Mouse (Mus musculus) monocyte, adult 2 months (primary cell): ENCODE data around the gene Vav1.

Experiments used
- DNase-seq, 2 experiments: peaks; one replicate each; pipeline ENCODE4 v3.0.0; 2022; ENCODE audit warnings: low spot score in 2 of 2, low read depth in 1 of 2

The Vav1 gene

DNA sequence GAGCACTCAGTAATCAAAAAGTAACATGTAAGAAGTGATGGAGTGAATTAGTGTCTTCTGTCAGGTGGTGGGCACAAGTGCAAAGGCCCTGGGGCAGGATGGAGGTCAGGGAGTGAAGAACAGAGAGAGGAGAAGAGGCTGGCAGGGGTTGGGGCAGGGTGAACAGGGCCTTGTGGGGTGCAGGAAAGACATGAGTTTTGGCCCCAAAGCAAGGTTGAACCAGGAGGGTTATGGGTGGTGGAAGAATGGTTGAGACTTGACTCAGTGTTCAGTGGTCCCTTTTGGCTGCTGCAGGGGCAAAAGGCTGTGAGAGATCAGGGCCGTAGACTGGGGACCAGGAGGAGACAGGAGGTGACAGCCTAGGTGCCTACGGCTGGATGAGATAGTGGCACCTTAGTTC lies 363 bp upstream of the Vav1 start:
- no peak for DNase-seq

DNA sequence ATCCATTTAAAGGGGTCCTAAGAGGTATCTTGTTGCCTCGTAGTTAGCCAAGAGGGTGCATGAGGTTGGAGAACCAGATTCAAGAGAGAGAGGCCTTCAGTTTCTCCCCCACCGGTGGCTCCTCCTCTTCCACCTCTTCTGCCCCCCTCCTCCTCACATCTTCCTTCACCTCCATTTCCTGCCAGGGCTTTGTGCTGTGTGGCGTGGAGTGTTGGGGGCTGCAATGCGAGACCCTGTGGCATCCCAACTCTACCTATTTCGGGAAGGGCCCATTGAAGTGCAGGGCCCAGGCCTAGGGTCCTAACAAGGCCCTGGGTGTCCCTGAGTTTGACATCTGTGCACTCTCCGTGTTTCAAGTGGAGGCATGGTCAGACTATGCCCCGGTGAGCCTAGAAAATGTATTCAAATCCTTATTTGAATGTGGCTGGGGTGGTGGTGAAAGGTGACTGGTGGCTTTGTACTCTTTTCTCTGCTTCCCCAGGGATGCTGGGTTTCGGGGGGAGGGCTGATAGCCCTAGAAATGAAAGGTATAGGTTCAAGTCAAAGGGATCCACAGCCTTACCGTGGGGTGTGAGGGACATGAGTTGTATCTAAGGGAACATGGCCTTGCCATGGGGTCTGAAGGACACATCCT lies 808 bp downstream of the Vav1 start:
- DNase-seq = no peak

DNA sequence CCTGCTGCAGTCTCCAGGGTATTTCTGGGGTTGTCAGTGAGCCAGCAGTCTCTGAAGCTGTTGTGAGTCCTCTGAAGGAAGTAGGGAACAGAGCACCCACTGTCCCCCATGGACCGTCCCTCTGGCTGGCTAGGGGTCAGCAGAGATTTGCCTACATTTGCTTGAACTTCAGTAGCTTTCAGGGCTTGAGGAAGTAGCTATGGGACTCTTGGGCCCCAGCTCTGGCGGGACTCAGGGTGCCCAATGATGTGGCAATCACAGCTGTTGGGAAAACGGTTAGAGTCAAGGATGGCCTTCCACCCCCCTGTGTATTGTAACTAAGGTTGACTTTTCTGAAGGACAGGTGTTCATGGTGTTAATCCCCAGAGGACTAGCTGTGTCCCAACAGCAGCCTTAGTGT lies 1.5 kb downstream of the Vav1 start:
- peak in 1 of 2 experiments; percentile 34 for DNase-seq

DNA sequence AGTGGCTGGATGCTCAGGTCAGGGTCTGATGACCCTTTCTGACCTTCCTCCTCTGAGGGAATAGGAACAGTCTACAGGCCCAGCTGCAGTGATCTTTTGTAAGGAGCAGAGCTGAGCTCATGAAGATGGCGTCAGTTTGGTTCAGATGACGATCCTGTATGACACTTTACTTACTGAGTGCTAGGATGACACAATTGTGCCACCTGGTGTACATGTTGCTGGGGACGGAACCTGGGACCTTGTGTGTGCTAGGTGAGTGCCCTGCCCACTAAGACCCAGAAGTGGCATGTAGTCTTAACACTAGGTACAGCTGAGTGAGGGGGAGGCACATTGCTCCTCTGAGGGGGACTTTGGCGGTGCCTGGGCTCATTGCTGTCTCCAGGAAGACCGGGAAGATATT lies 5.0 kb downstream of the Vav1 start:
- no peak for DNase-seq

DNA sequence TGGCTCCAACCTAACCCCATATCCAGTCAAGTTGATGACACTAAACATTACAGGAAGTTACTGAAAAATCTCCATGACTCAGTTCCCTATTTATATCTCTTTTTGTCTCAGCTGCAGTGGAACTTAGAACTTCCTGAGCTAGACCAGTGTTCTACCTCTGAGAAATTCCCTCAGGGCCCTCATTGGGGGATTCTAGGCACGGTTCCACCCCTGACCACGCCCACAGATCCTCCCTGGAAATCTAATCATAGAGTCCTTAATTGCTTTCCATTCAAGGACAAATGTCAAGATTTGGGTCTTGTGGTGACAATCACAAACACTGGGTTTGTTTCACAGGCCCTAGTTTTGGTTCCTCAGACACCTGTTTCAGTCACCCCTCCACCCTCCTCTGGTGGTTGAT lies 6.2 kb downstream of the Vav1 start:
- DNase-seq = peak in 1 of 2 experiments; percentile 48

DNA sequence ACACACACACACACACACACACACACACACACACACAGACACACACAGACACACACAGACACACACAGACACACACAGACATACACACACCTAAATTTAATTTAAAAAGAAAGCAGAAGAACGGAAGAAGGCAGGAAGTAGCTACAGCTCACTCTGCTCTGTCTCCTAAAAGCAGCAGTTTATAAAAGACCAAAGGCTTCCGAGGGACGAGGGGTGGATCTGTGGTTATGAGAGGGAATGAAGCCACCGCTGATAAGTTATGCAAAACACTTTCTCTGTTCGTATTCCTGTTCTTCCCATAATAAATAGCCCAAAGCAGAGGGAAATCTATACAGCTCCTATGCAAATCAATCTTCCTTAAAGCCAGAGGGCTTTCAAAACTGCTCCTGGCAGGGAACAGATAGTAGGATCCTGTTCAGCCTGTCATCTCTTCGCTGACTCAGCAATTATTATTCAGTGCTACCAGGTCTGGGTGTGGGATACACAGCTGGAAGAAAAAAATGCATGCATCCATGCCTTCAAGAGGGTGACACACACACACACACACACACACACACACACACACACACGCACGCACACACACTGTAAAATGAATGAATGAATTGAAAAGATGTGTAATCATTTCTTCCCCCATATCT lies 7.9 kb downstream of the Vav1 start:
- DNase-seq = no peak

DNA sequence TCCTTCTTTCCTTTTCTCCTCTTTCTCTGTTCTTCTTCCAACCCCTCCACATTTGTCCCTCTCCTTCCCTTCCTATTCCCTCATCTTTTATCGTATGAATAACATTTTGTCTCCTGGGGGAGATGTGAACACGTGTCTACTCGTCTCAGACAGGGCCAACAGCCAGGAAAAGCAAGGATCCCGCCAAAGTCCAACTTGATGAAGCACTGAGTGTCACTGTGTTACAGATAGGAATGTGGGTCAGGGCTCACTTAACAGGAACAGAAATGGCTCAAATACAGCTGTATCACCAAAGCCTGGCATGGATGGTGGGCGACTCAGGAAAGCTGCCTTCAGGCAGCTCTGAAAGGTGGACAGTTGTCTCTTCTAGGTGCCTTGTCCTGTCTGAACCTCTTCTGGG lies 10.4 kb downstream of the Vav1 start:
- DNase-seq = no peak

DNA sequence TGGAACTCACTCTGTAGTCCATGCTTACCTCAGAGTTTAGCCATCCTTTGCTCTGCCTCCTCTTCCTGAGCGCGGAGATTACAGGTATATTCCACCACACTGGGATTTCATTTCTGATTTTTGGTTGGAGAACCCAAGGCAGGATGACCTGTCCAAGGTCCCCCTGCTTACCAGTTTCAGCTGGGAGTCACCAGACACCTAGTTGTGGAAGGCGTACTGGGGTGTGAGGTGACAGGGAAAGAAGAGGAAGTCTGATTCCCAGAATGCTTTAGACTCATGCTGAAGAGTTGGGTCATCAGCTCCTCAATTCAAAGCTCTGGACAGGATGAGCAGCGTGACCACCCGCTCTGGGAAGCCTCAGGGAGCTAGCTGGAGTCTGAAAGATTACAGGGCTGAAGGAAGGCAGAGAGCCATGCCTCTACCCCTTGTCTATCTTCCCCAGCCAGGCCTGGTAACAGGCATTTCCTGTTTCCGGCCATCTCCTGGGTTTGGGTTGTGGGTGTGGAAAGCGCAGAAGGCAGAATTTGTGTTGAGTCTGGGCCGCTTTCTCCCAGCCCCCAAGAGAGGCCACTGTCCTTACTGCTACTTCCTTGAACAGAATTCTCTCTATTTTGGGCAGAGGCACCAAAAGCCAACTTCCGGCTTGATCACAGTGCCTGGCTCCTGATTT lies 11.2 kb downstream of the Vav1 start:
- peak in 1 of 2 experiments; percentile 44 for DNase-seq

DNA sequence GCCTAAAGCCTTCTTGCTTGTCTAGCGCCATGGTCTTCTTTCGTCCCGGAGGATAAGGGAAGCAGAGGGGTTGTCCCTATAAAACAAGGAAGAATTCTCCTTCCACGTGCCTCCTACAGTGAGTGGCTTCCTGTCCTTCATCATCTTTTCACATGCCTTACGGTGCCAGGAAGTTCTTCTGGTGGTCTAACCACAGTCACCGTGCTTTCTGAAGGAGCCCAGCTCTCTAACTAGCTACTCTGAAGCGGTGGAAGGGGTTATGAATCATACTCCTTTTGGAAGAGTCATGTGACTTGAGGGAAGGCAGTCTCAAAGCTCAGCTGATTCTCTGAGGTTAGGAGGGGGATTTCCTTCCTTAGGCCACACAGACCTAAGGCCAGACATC lies 11.8 kb downstream of the Vav1 start:
- DNase-seq = peak in 1 of 2 experiments; percentile 51

DNA sequence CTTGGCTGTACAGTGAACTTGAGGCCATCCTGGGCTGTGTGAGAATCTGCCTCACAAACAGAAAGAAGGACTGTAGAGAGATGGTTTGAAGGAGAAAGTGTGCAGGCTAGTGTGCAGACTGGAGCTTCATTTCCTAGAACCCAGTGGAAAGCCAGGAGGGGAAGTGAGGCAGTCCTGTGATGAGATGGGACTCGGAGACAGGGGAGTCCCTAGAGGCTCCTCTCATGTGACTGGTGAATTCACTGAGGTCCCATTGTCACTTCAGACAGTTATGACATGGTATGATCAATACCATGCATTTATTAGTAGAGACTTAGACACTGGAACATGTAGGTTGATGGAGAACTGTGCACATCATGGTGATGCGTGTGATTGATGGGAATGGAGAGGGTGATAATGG lies 13.4 kb downstream of the Vav1 start:
- no peak for DNase-seq

DNA sequence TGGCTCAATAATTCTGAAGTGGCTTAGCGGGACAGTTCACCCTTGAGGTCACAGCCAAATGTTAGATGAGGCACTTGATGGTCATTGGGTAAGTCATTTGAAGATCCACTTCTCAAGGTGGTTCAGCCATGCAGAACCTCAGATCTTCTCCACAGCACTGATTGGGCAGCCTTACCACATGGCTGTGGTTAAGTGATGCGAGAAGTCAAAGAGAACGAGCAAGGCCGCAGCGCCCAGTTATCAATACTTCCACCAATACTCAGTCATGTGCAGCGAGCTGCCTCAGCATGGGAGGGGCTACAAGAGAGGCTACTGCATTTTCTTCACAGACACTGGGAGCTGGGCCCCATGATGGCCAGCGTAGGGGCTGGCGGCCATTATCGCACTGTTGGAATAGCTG lies 14.1 kb downstream of the Vav1 start:
- no peak for DNase-seq

DNA sequence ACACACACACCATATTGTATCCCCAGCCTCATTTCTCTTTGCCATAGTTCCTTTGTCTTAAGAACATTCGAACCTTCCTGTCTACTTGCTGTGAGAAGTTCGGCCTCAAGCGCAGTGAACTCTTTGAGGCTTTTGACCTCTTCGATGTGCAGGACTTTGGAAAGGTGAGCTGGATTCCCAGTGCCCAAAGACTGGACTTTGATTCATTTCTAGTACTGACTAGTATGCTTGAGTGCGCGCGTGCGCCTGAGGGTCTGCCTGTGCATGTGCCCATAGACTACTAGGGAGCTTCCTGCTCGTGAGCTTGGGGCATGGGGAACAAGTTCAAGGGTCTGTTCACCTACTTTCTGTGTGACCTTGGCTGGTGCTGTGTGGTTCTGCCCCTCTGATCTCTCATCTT lies 17.0 kb downstream of the Vav1 start:
- DNase-seq = no peak

DNA sequence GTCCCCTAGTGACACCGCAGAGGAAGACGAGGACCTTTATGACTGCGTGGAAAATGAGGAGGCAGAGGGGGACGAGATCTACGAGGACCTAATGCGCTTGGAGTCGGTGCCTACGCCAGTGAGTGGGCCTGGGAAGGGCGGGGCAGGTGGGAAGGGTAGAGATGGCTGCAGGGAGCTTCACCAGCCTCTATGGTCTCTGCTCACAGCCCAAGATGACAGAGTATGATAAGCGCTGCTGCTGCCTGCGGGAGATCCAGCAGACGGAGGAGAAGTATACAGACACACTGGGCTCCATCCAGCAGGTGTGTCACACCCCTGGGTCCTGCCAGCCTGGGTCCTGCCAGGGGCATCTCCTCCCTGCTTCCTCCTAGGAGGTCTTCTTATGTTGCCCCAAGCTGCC lies 18.1 kb downstream of the Vav1 start:
- DNase-seq = no peak

DNA sequence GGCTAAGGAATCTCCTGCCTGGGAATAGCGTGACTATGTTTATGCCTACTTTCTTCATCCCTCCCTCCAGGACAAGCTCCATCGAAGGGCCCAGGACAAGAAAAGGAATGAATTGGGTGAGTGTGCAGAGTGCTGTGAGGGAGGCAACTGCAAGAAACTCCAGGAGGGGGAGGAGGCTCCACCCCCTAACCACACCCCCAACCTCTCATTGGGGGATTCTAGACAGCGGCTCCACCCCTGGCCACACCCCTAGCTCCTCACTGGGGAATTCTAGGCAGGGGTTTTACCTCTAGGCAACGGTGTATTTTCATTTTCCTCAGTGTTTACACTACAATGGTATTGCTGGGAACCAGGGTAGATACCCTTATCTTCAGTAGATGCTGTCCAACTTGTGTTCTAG lies 26.7 kb downstream of the Vav1 start:
- DNase-seq = no peak

DNA sequence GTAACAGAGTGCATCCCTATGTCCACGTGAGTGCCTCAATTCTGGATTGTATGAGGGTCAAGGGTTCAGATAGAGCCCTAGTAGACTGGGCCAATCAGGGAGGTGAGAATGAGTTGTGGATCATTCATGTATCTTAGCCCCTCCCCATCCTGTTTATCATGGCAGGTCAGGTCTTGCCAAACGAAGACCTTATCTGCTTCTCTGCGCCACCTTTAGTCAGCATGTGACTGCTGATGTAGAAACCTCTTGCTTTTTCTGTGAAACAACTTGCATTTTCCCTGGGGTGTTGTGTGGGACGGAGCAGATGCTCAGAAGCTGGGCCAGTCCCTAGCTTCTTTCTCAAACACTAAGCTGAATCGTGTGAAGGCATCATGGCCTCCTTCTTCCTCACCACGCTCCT lies 28.2 kb downstream of the Vav1 start:
- DNase-seq = no peak

DNA sequence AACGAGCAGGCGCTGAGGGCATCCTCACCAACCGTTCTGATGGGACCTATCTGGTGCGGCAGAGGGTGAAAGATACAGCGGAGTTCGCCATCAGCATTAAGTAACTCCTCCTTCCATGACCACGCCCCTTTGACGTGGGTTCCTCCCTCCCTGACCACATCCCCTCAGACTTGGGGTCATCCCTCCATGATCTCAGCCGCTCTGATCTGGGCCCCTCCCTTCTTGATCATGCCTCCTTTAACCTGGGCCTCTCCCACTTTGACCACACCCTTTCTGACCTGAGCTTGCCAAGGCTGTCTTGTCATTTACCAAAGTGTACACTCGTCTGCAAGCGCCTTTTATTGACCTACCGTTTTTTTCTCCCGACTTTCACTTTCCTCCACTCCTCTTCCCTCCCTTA lies 32.9 kb downstream of the Vav1 start:
- DNase-seq = no peak

DNA sequence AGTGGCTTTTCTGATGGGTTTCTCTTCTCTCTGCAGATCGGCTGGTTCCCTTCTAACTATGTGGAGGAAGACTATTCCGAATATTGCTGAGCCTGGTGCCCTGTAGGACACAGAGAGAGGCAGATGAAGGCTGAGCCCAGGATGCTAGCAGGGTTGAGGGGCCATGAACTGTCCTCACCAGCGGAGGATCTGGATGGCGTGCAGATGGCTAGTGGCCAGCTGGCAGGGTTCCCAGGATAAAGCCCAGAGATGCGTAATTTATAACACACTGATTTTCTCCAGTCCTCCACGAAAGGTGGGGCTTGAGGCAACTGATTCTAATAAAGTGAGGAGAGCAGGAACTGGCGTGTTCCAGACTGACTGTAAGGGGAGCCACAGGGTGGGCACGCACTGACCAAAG lies 48.7 kb downstream of the Vav1 start:
- DNase-seq = no peak

DNA sequence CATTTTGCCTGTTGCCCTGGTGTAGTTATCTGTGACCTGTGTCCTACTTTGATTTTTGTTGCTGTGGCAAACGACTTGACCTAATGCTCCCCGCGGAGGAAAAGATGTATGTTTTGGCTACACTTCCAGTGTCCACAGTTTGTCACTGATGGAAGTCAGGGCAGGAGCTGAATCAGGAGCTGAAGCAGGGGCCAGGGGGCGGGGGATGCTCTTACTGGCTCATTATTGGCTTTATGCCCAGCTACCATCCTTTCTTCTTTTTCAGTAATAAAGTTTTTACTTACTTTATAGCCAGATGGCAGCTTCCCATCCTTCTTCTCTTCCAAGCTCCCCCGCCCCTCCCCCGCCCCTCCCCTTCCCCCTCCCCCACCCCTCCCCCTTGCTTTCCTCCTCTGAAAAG lies 50.0 kb downstream of the Vav1 start:
- no peak for DNase-seq

DNA sequence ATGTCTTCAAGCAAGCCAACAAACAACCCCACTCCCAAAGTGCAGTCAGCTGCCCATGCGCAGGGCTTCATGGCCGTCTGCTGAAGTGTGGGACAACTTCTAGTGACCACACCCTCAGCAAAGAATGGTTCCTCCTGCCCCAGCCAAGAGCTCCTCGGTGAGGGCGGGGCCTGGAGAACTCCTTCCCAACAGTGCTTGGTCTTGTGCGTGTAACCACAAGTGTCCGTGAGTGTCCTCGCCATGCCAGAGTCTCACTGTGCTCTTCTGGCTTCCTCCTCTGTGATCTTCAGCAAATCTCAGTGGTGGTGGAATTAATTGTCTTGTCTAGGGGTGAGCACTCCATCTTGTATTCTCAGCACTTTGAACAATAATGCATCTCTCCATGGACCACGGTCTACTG lies 52.1 kb downstream of the Vav1 start:
- peak; percentile 36 to 42 for DNase-seq

DNA sequence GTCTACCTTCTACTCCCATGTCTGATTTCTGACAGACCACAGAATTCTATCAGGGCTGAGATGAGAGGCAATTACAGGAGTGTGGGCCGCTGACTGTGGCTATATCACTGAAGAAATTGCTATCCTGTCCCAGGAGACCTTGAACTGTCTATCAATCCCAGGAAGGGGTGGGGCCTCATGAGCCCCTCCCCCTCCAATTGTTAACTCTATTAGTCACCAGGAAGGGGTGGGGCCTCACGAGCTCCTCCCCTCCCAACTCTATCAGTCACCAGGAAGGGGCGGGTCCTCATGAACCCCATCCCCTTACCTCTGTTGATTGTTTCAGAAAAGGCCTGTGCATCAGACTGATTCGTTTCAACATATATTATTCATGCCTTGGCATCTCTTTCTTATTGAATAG lies 53.3 kb downstream of the Vav1 start:
- no peak for DNase-seq

DNA sequence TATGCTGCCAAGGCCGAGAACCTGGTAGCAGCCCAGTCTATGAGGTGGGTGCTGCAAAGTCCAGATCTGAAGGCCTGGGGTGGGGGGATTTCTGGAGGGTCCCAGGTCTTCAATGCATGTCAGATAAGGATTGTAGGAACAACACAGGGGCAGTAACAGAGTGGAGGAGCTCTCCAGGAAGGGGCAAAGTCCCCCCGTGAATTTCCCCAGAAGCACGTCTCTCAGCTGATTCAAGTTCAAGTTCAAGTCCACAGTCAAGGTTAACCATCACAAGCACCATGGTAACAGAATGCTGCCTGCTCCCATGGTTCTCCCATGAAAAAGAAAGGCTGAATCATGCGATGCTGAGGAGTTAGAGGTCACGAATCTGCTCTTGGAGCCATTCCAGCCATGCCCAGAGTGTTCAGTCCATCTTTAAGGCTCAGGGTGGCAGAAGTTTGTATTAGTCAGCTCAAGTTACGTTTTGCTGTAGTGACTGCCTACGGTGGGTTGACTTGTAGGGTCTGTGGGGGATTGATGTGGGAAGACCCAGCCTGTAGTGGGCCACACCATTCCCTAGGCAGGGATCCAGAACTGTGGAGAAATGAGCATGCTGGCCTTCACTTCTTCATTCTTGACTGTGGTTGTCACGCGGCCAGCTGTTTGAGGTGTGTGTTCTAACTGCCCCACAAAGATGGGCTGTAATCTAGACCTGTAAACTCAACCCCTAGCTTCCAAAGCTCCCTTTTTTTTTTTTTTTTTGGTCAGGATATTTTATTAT lies 55.3 kb downstream of the Vav1 start:
- DNase-seq = no peak

DNA sequence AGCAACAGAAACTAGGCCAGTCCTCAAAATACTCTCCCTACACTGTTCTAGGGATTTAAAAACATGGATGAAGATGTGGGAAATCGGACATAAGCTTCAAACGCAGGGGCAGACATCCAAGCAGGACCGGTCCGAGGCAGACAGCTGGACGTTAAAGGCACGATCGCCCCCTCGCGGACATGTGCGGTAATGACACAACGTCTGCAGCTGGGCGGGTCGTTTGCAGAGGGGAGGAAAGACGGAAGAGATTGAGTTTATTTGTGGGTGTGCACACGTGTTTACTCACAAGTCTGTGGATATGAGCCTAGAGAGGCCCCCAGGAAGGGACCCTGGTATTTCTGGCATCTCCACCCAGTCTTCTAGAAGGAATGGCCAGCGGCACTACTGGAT lies 55.9 kb downstream of the Vav1 start:
- peak; percentile 74 to 84 for DNase-seq
